Mouse (Mus musculus) myocyte (in vitro differentiated cells): ENCODE measurements around the gene Ftsj1. TPM values are rescaled to one million over a fixed set of nuclear protein-coding genes. Genes with fewer than 3 reads are reported as not detected.
A peak's percentile ranks its signal among the peaks of the same experiment; 100 is the strongest.

ENCODE experiments used
- H3K27me3 ChIP-seq: one replicate; pipeline ENCODE4 v1.6.1; 2011; ENCODE audit not compliant: control insufficient read depth, insufficient read depth, insufficient read length
- H3K36me3 ChIP-seq: one replicate; pipeline ENCODE4 v1.6.1; 2011; ENCODE audit not compliant: control insufficient read depth, insufficient read depth
- H3K4me2 ChIP-seq: one replicate; pipeline ENCODE4 v1.6.1; 2011; ENCODE audit warnings: low read depth, control low read depth
- H3K4me3 ChIP-seq: one replicate; pipeline ENCODE4 v1.5.1; 2011; ENCODE audit warnings: mild to moderate bottlenecking, control low read depth, moderate library complexity
- H3K79me2 ChIP-seq: one replicate; pipeline ENCODE4 v1.6.1; 2011; ENCODE audit not compliant: control insufficient read depth, insufficient read depth
- H3ac ChIP-seq: one replicate; pipeline ENCODE4 v1.6.1; 2011; ENCODE audit not compliant: control insufficient read depth, insufficient read length
- CEBPB ChIP-seq: IDR thresholded peaks from 2 replicates; pipeline ENCODE4 v1.6.1; 2011; ENCODE audit warnings: mild to moderate bottlenecking, moderate library complexity; ENCODE audit not compliant: poor library complexity, insufficient read depth, severe bottlenecking
- E2F4 ChIP-seq: IDR thresholded peaks from one replicate; pipeline ENCODE4 v1.6.1; 2011; ENCODE audit warnings: mild to moderate bottlenecking, control low read depth, moderate library complexity; ENCODE audit not compliant: insufficient read depth
- MAX ChIP-seq: IDR thresholded peaks from one replicate; pipeline ENCODE4 v1.6.1; 2011; ENCODE audit warnings: low read depth, mild to moderate bottlenecking, control low read depth
- MYOD1 ChIP-seq, 3 experiments: IDR thresholded peaks; one replicate each; pipeline ENCODE4 v1.6.1; 2011; ENCODE audit warnings: control low read depth in 2 of 3, low read depth in 2 of 3, mild to moderate bottlenecking in 2 of 3, moderate library complexity in 1 of 3; ENCODE audit not compliant: insufficient read length in 2 of 3, control insufficient read depth in 1 of 3
- MYOG ChIP-seq, 3 experiments: IDR thresholded peaks; one replicate each; pipeline ENCODE4 v1.6.1; 2011; ENCODE audit warnings: control low read depth in 2 of 3, low read depth in 2 of 3, mild to moderate bottlenecking in 2 of 3; ENCODE audit not compliant: insufficient read length in 2 of 3, control insufficient read depth in 1 of 3, insufficient read depth in 1 of 3
- POLR2A ChIP-seq: IDR thresholded peaks from one replicate; pipeline ENCODE4 v1.6.1; 2011; ENCODE audit warnings: low read depth, mild to moderate bottlenecking, control low read depth, moderate library complexity; ENCODE audit not compliant: insufficient read length
- POLR2AphosphoS2 ChIP-seq: IDR thresholded peaks from one replicate; pipeline ENCODE4 v1.6.1; 2011; ENCODE audit warnings: low read depth, control low read depth; ENCODE audit not compliant: insufficient read length
- REST ChIP-seq: IDR thresholded peaks from one replicate; pipeline ENCODE4 v1.6.1; 2011; ENCODE audit warnings: mild to moderate bottlenecking, control low read depth, moderate library complexity; ENCODE audit not compliant: insufficient read depth, insufficient read length
- SRF ChIP-seq: IDR thresholded peaks from one replicate; pipeline ENCODE4 v1.6.1; 2011; ENCODE audit warnings: low read depth; ENCODE audit not compliant: control insufficient read depth, insufficient read length
- TCF12 ChIP-seq: IDR thresholded peaks from one replicate; pipeline ENCODE4 v1.6.1; 2011; ENCODE audit warnings: mild to moderate bottlenecking, control low read depth; ENCODE audit not compliant: poor library complexity, insufficient read depth, severe bottlenecking
- TCF3 ChIP-seq: IDR thresholded peaks from one replicate; pipeline ENCODE4 v1.6.1; 2011; ENCODE audit warnings: low read depth, control low read depth; ENCODE audit not compliant: insufficient read length
- USF1 ChIP-seq: IDR thresholded peaks from one replicate; pipeline ENCODE4 v1.6.1; 2011; ENCODE audit warnings: low read depth, mild to moderate bottlenecking, control low read depth, moderate library complexity
- polyA plus RNA-seq: library from polyadenylated mRNA; unstranded; fragments of >200 nt; fragmentation: generic; extraction: Trizol; gene quantifications from one replicate; pipeline ENCODE4 v1.2.1, GENCODE M21; 2012; ENCODE audit warnings: missing spikeins

The Ftsj1 gene
- polyA plus RNA-seq, 1 experiment, result 32.6 TPM

- peaks cover 8% of the 10 kb centered on the region for H3K79me2 ChIP-seq
- TF ChIP-seq MYOD1 (IDR thresholded peaks at IDR 0.05; ENCODE audit: control insufficient read depth in 1 of 3, insufficient read length in 2 of 3, low read depth in 2 of 3) (no peak), REST (no peak), POLR2A (peak; percentile 86), TCF3 (no peak), MAX (no peak), USF1 (no peak), MYOG (IDR thresholded peaks at IDR 0.05; ENCODE audit: control insufficient read depth in 1 of 3, insufficient read depth in 1 of 3, insufficient read length in 2 of 3, low read depth in 2 of 3) (no peak), TCF12 (no peak), CEBPB (no peak), POLR2AphosphoS2 (peak; percentile 76), SRF (no peak), E2F4 (no peak)
- H3K27me3 ChIP-seq, result no peaks in the 10 kb centered on the region
- no peaks in the 10 kb centered on the region for H3K36me3 ChIP-seq
- peak overlapping the region; percentile 99 for H3K4me2 ChIP-seq
- H3K4me3 ChIP-seq, result peak overlapping the region; percentile 48
- H3ac ChIP-seq, result peak overlapping the region; percentile 4
Measured at GRCm38 (mm10) chrX:8192640-8193418, 59.4 kb downstream of the Ftsj1 start.

DNA sequence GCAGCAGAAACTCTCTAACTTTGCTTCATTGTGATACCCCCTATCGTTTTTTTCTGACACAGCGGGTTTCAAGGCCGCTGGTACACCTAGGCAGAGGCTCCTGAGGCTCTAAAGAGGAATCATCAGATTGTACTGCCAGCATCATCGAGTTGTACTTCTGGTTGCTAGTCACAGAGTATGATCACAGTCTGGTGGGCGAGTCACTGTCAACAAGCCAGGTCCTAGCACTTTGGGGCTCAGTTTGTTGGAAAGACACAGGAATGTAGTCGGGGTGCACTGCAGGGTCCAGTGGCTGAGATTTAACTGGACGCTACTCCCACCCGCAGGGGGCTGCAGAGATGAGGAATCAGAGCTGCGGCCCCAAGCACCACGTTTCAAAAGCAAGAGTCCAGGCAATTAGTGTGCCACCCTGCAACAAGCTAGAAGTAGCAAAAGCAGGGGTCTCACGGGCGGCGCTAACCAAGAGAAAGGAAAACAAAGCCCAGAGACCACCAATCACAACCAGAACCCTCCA is 60.0 kb downstream of the Ftsj1 start:
- Histone ChIP-seq H3K4me2 (peak overlapping the region; percentile 71), H3ac (peak overlapping the region; percentile 4), H3K27me3 (no peaks in the 10 kb centered on the region), H3K79me2 (peaks cover 8% of the 10 kb centered on the region), H3K4me3 (peak overlapping the region; percentile 48), H3K36me3 (peaks cover 2% of the 10 kb centered on the region)
- TF ChIP-seq SRF, result no peak
- TF ChIP-seq USF1, result no peak
- no peak for TF ChIP-seq POLR2AphosphoS2
- no peak for TF ChIP-seq E2F4
- TF ChIP-seq TCF3, result no peak
- no peak for TF ChIP-seq MYOG (IDR thresholded peaks at IDR 0.05; ENCODE audit: control insufficient read depth in 1 of 3, insufficient read depth in 1 of 3, insufficient read length in 2 of 3, low read depth in 2 of 3)
- no peak for TF ChIP-seq REST
- no peak for TF ChIP-seq CEBPB
- TF ChIP-seq POLR2A, result no peak
- no peak for TF ChIP-seq TCF12
- TF ChIP-seq MYOD1 (IDR thresholded peaks at IDR 0.05; ENCODE audit: control insufficient read depth in 1 of 3, insufficient read length in 2 of 3, low read depth in 2 of 3), result no peak
- no peak for TF ChIP-seq MAX

Other genes starting within 250 kb of the Ftsj1 start
- gene Glod5, start 233.9 kb downstream of the Ftsj1 start, polyA plus RNA-seq, result not detected
- gene Suv39h1, start 177.6 kb downstream of the Ftsj1 start, polyA plus RNA-seq, result 16.0 TPM
- gene Was, start 161.9 kb downstream of the Ftsj1 start, polyA plus RNA-seq, result 0.19 TPM
- gene Wdr13, start 119.5 kb downstream of the Ftsj1 start, polyA plus RNA-seq, result 16.1 TPM
- gene Rbm3, start 106.5 kb downstream of the Ftsj1 start, polyA plus RNA-seq, result 236 TPM
- gene Tbc1d25, start 76.2 kb downstream of the Ftsj1 start, polyA plus RNA-seq, result 12.5 TPM
- gene Ebp, start 58.9 kb downstream of the Ftsj1 start, polyA plus RNA-seq, result 116 TPM
- gene Porcn, start 45.9 kb downstream of the Ftsj1 start, polyA plus RNA-seq, result 67.5 TPM
- not detected for gene Slc38a5, start 18.7 kb upstream of the Ftsj1 start, polyA plus RNA-seq
- gene Ssxb10, start 75.0 kb upstream of the Ftsj1 start, polyA plus RNA-seq, result not detected
- not detected for gene Ssxb9, start 114.6 kb upstream of the Ftsj1 start, polyA plus RNA-seq
- not detected for gene Ssxb1, start 160.9 kb upstream of the Ftsj1 start, polyA plus RNA-seq
- not detected for gene Ssxb2, start 209.3 kb upstream of the Ftsj1 start, polyA plus RNA-seq